Mouse (Mus musculus) heart, embryonic 15.5 days (tissue): ENCODE measurements at regions not wholly inside any gene's neighbourhood (a gene's known extent, or its start where the extent isn't known, plus 50 kb on each side); places are given as distances from the start of the nearest gene placed in this dataset.

Experiments used
- ATAC-seq: fragments of 200-750 bp; cut with Nextera tagmentation; replicated peaks from 2 replicates; pipeline ENCODE4 v1.8.0; 2017; ENCODE audit warnings: low read depth, moderate TSS enrichment; ENCODE audit not compliant: insufficient number of reproducible peaks, insufficient read depth, low FRiP score
- H3K27ac ChIP-seq: fragments of 300-500 bp; sonication (generic); 2 replicates; pipeline ENCODE4 v1.5.1; 2015; ENCODE audit warnings: mild to moderate bottlenecking, inconsistent platforms
- H3K27me3 ChIP-seq: fragments of 300-500 bp; sonication (generic); 2 replicates; pipeline ENCODE4 v1.6.1; 2015; ENCODE audit warnings: inconsistent platforms
- H3K36me3 ChIP-seq: fragments of 300-500 bp; sonication (generic); 2 replicates; pipeline ENCODE4 v1.6.1; 2015; ENCODE audit warnings: mild to moderate bottlenecking, inconsistent platforms
- H3K4me1 ChIP-seq: fragments of 300-500 bp; sonication (generic); replicated peaks from 2 replicates; pipeline ENCODE4 v1.6.1; 2015; ENCODE audit warnings: inconsistent platforms
- H3K4me2 ChIP-seq: fragments of 300-500 bp; sonication (generic); 2 replicates; pipeline ENCODE4 v1.6.1; 2015; ENCODE audit warnings: inconsistent platforms, mild to moderate bottlenecking, moderate library complexity
- H3K4me3 ChIP-seq: fragments of 300-500 bp; sonication (generic); 2 replicates; pipeline ENCODE4 v1.5.1; 2015; ENCODE audit warnings: mild to moderate bottlenecking, inconsistent platforms
- H3K9ac ChIP-seq: fragments of 300-500 bp; sonication (generic); 2 replicates; pipeline ENCODE4 v1.6.1; 2015; ENCODE audit warnings: mild to moderate bottlenecking, inconsistent platforms
- H3K9me3 ChIP-seq: fragments of 300-500 bp; sonication (generic); replicated peaks from 2 replicates; pipeline ENCODE4 v1.6.1; 2016; ENCODE audit warnings: inconsistent platforms
- WGBS: fragments of 180-500 bp; shearing (Covaris S2); methylation state at CpG from one replicate; pipeline ENCODE4 v1.1.7; 2015; ENCODE audit warnings: mixed read lengths; 5-methylcytosine and 5-hydroxymethylcytosine counted together

DNA sequence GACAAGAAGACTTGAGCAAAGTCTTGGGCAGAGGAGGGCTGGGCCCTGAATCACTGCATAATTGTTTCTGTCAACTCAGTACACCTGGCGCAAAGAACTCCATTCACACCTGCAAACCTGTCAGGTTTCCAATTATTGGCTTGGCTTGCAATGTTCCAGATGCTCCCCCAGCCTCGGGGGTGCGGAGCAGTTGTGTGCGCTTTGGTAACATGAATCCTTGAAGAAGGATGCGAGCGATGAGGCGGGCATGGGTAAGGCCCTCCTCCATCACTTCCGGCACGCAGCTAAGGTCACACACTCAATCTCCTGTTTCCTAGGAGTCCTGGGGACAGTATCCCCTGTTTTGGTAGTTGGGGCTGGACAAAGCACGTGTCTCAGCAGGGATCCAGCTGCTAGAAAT is 81.6 kb upstream of the Pcdh8 start:
- H3K4me2 ChIP-seq: no peak overlapping the region
- no peak overlapping the region for H3K9ac ChIP-seq
- no peaks in the 10 kb centered on the region for H3K4me1 ChIP-seq
- no peaks in the 10 kb centered on the region for H3K9me3 ChIP-seq
- H3K4me3 ChIP-seq: no peak overlapping the region
- H3K36me3 ChIP-seq: no peaks in the 10 kb centered on the region
- WGBS: 81% methylated on average over 10 of the region's 10 CpGs
- no peak for ATAC-seq
- H3K27me3 ChIP-seq: no peaks in the 10 kb centered on the region
- H3K27ac ChIP-seq: no peak overlapping the region

DNA sequence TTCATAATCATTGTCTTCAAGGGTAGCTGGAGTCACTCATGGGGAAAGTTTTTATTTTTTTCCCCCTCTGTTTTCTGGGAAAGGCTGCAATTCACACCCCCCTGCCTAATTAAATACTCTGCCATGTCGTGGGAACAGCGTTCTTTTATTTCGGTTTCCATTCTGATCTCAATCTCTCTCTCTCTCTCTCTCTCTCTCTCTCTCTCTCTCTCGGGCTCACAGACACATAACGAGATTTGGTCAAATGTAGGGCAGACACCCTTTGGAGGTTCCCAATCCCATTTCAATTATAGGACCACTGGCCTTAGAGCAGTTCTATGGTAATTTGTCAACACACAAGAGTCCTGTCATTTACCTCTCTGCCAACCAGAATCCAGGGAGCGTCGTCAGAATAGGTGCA is 80.7 kb upstream of the Pcdh8 start:
- WGBS: 77% methylated on average over 7 of the region's 7 CpGs
- no peak overlapping the region for H3K27ac ChIP-seq
- H3K9me3 ChIP-seq: no peaks in the 10 kb centered on the region
- H3K4me1 ChIP-seq: no peaks in the 10 kb centered on the region
- H3K36me3 ChIP-seq: no peaks in the 10 kb centered on the region
- no peak for ATAC-seq
- H3K4me3 ChIP-seq: no peak overlapping the region
- no peak overlapping the region for H3K9ac ChIP-seq
- no peaks in the 10 kb centered on the region for H3K27me3 ChIP-seq
- no peak overlapping the region for H3K4me2 ChIP-seq

DNA sequence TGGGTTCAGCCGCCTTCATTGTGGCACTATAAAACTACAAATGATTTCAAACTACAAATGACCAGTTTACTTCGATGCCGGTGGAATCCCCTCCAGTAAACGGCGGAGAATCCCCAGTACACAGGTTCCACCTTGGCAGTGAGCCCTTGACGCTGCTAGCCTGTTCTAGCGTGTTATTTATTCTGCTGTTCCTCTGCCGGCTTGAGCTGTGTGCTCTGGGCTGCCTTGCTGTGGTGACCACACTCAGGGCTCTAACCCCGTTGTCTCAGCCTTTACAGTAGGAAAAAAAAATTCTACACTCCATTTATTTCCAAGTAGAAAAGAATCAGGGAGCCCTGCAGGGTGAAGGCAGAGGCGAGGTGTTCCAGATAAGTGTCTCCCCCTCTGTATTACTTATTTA is 80.1 kb upstream of the Pcdh8 start:
- ATAC-seq: no peak
- H3K9me3 ChIP-seq: no peaks in the 10 kb centered on the region
- H3K4me3 ChIP-seq: no peak overlapping the region
- no peak overlapping the region for H3K27ac ChIP-seq
- H3K27me3 ChIP-seq: no peaks in the 10 kb centered on the region
- WGBS: 78% methylated on average over 10 of the region's 10 CpGs
- H3K9ac ChIP-seq: no peak overlapping the region
- no peaks in the 10 kb centered on the region for H3K36me3 ChIP-seq
- H3K4me1 ChIP-seq: no peaks in the 10 kb centered on the region
- H3K4me2 ChIP-seq: no peak overlapping the region

DNA sequence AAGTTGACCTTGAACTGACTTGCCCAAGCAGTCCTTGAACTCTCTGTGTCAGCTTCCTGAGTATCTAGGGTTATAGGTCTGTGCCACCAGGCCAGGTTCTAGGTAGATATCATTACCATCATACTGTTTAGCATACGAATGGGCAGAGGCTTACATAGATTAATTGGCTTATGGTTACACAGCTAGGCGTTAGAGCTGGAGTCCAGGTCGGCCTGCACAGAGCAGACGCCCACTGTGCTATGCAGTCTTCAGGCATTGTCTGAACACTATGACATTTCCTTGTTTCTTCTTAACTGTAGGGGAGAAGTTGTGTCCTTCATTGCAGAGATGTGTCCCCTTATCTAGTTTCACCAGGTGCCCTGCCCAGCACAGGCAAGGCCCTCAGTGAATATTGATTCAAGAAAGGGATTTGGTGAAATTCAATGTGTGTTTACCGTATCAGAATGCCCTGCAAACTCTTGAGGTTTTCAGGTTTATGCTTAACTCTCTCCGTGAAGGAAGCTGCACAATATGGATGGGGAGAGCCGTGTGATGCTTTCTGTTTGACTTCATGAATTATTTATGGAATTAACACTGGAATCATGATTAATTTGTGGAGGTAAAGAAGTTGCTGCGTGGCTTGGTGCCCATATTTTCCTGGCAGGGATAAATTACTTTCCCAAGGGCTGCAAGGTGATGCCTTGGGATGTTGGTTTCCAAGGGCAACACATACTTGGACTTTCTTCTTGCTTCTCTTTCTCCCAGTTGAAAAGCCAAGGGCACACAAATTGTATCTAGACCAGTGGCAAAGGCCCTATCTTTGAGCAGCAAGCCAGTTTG is 78.7 kb upstream of the Pcdh8 start:
- no peak for ATAC-seq
- Histone ChIP-seq H3K27me3 (no peaks in the 10 kb centered on the region), H3K9me3 (no peaks in the 10 kb centered on the region), H3K36me3 (no peaks in the 10 kb centered on the region), H3K27ac (no peak overlapping the region), H3K4me2 (no peak overlapping the region), H3K4me3 (no peak overlapping the region), H3K9ac (no peak overlapping the region), H3K4me1 (no peaks in the 10 kb centered on the region)
- WGBS: 75% methylated on average over 8 of the region's 8 CpGs

DNA sequence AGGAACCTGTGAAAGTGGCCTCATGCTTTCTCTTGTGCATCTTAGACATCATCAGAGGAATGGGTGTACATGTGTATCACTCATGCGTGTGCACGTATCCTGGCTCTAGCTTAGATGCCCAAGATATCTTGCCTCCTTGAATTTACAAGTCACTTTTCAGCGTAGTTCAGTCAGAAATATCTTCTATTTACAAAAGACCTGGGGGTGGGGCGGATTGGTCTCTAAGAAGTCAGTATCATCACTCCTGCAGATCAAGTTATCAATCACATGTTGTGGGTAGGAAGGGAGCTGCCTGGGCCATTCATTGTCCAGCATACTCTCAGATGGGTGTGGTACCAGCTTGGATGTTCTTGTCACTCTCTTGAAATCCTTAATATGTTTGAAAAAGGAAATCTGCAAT is 77.0 kb upstream of the Pcdh8 start:
- H3K4me2 ChIP-seq: no peak overlapping the region
- H3K36me3 ChIP-seq: no peaks in the 10 kb centered on the region
- 77% methylated on average over 4 of the region's 4 CpGs for WGBS
- H3K4me3 ChIP-seq: no peak overlapping the region
- H3K9ac ChIP-seq: no peak overlapping the region
- no peaks in the 10 kb centered on the region for H3K9me3 ChIP-seq
- H3K27me3 ChIP-seq: no peaks in the 10 kb centered on the region
- H3K4me1 ChIP-seq: no peaks in the 10 kb centered on the region
- no peak overlapping the region for H3K27ac ChIP-seq
- no peak for ATAC-seq

DNA sequence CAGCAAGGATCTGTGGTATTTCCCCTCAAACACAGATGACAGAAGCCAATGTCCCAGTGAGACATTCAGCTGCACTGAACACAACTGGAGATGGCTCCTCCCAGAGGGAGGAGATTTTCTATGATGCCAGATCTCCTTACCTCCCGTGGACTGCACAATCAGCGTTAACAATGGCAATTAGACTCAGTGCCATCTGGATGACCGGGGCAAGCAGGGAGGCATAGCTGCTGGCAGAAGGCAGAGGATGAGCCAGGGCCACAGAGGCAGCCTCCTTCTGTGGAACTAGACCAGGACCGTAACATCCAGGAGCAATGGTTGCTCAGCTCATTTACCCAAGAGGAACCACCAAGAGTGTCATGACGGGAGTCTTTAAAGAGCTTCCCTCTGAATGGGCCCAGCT is 73.2 kb upstream of the Pcdh8 start:
- ATAC-seq: no peak
- Histone ChIP-seq H3K27me3 (no peaks in the 10 kb centered on the region), H3K9ac (no peak overlapping the region), H3K4me3 (no peak overlapping the region), H3K4me1 (no peaks in the 10 kb centered on the region), H3K36me3 (no peaks in the 10 kb centered on the region), H3K27ac (no peak overlapping the region), H3K4me2 (no peak overlapping the region), H3K9me3 (no peaks in the 10 kb centered on the region)
- WGBS: 80% methylated on average over 5 of the region's 5 CpGs

DNA sequence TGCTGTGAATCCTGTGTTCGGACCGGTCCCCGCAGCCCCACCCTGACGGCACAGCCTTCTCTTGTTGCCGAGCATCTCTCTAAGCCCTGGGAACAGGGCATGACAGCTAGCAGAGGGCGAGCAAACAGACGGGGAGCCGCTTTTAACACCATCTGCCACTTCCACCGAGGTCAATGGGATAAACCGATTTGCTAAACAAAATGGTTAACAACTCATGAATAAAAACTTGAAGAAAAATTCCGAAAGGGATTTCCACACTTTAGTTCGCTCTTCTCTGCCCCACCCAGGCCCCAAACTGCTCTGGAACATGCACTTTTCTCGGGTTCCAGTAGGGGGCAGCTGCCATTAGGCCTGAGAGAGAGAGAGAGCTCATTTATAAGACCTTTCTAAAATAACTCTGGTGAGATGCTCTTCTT is 72.0 kb upstream of the Pcdh8 start:
- H3K27me3 ChIP-seq: no peaks in the 10 kb centered on the region
- no peaks in the 10 kb centered on the region for H3K9me3 ChIP-seq
- no peak overlapping the region for H3K4me2 ChIP-seq
- no peaks in the 10 kb centered on the region for H3K36me3 ChIP-seq
- WGBS: 11% methylated on average over 13 of the region's 13 CpGs
- H3K4me1 ChIP-seq: no peaks in the 10 kb centered on the region
- H3K4me3 ChIP-seq: no peak overlapping the region
- no peak overlapping the region for H3K27ac ChIP-seq
- ATAC-seq: no peak
- H3K9ac ChIP-seq: no peak overlapping the region

DNA sequence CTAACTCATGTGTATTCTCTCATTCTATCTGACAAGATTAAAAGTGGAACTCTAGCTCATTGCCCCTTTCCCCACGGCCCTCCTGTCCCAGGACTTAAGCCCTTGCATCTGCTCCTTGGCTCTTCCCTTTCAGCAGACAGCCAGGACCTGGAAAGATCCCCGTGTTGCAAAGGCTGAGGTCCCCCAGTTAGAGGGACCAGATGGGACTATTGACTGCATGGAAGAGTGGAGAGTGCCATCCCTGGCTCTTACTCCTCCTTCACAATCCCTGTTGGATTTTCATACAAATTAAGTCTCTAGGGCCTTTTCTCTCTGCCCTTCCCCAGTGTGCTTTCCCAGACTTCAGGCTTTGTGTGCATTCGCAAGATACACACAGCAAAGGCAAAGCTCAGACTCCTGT is 71.6 kb upstream of the Pcdh8 start:
- no peaks in the 10 kb centered on the region for H3K4me1 ChIP-seq
- no peak overlapping the region for H3K9ac ChIP-seq
- H3K4me3 ChIP-seq: no peak overlapping the region
- H3K9me3 ChIP-seq: no peaks in the 10 kb centered on the region
- no peaks in the 10 kb centered on the region for H3K36me3 ChIP-seq
- no peak for ATAC-seq
- WGBS: 31% methylated on average over 3 of the region's 3 CpGs
- H3K4me2 ChIP-seq: no peak overlapping the region
- no peak overlapping the region for H3K27ac ChIP-seq
- H3K27me3 ChIP-seq: no peaks in the 10 kb centered on the region

DNA sequence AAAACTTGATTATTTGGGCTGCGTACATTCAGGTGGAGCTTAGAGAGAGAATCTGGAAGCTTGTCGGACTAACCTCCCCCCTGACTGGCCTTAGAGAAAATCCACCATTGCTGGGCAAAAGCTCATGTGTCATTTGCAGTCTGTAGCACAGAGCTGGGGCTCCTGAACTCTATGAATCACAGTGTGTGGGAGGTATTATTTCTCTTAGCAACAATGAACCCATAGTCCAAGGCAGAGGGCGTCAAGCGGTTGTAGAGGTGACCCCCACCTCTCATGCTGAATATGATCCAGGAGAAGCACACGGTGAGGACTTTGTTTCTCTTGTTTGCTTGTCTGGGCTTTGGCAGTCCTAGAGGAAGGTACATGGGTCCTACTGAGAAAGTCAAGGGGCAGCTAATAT is 66.0 kb upstream of the Pcdh8 start:
- Histone ChIP-seq H3K4me1 (no peaks in the 10 kb centered on the region), H3K36me3 (no peaks in the 10 kb centered on the region), H3K27ac (no peak overlapping the region), H3K9me3 (no peaks in the 10 kb centered on the region), H3K4me3 (no peak overlapping the region), H3K9ac (no peak overlapping the region), H3K4me2 (no peak overlapping the region), H3K27me3 (no peaks in the 10 kb centered on the region)
- WGBS: 67% methylated on average over 5 of the region's 5 CpGs
- ATAC-seq: no peak

DNA sequence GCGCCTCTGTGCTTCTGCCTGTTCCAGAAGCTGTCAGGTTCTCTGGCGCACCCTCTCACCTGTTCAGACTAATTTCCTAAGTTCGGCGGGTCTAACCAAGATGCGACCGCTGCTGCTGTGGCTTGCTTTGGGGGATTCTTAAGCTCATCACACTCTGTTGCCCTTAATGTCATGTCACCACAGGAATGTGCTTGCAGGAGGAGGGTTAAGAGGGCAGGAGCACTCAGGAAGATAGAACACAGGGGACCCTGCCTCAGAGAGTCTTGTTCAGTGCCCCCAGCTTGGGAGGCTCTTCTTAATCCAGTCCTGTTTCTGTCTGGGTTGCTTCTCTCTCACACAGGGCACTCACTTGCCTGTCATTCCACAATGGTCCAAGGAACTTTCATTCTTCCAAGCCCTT is 65.1 kb upstream of the Pcdh8 start:
- no peak overlapping the region for H3K4me3 ChIP-seq
- H3K27me3 ChIP-seq: no peaks in the 10 kb centered on the region
- H3K27ac ChIP-seq: no peak overlapping the region
- H3K4me1 ChIP-seq: no peaks in the 10 kb centered on the region
- no peak for ATAC-seq
- WGBS: 80% methylated on average over 5 of the region's 6 CpGs
- H3K9me3 ChIP-seq: no peaks in the 10 kb centered on the region
- H3K9ac ChIP-seq: no peak overlapping the region
- H3K36me3 ChIP-seq: no peaks in the 10 kb centered on the region
- H3K4me2 ChIP-seq: no peak overlapping the region

DNA sequence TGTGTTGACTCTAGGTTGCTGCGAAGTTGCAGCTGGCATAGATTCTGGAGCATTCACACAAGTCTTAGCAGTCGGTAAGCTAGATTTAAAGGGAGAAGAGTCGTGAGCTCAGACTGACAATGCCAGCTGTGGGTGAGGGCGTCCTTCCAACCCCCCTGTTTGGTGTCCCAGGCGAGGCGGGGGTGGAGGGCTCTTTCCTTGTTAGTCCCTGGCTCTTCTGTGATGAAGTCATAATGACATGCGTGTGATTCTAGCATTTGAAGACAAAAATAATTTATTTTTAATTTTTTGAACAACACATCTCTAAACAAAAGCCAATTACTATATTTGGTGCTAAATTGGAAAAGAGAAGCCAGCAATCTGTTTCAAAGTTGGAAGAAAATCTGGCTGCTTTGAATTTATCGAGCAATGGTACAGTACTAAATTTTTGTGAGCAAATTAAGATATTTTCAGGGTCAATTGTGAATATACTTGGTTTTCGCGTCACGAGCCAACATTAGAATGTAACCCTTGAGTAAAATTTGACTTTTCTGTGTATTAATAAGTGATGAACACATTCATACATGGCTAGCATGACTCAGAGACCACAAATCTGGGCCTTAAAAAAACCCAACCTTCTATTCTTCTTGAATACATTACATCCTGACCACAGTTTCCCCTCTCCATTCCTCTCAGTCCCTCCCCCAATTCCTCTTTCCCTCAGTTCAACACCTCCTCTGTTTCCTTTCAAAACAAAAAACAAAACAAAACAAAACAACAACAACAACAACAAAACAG is 53.7 kb upstream of the Pcdh8 start:
- Histone ChIP-seq H3K4me3 (no peak overlapping the region), H3K9me3 (no peaks in the 10 kb centered on the region), H3K4me2 (no peak overlapping the region), H3K36me3 (no peaks in the 10 kb centered on the region), H3K27ac (no peak overlapping the region), H3K27me3 (no peaks in the 10 kb centered on the region), H3K9ac (no peak overlapping the region), H3K4me1 (peaks cover 10% of the 10 kb centered on the region)
- ATAC-seq: no peak
- WGBS: 87% methylated on average over 11 of the region's 11 CpGs
